Mouse (Mus musculus): ENCODE results near the gene Ntrk3. TPM values are rescaled to one million over a fixed set of nuclear protein-coding genes. Genes with fewer than 3 reads are reported as not detected.

Ntrk3 gene
- polyA plus RNA-seq, 1 experiment from 2014 or later, result 2.2 TPM

GRCm38 (mm10) chr7:78190931-78191653 is 546.7 kb downstream of the Ntrk3 start:
- Histone ChIP-seq H3K27me3 (ENCODE audit: control insufficient read depth, insufficient read depth, low read length) (no peaks in the 10 kb centered on the region), H3K9ac (ENCODE audit: low read length) (no peak overlapping the region), H3K4me1 (replicated peaks; ENCODE audit: control insufficient read depth, insufficient read depth) (no peaks in the 10 kb centered on the region), H3K27ac (replicated peaks) (no peak overlapping the region), H3K4me3 (ENCODE audit: low read depth, low read length) (no peak overlapping the region), H3K4me2 (replicated peaks; ENCODE audit: low read depth) (no peak overlapping the region), H3K36me3 (ENCODE audit: control insufficient read depth, insufficient read depth, low read length) (no peaks in the 10 kb centered on the region), H3K9me3 (ENCODE audit: control insufficient read depth, low read length) (no peaks in the 10 kb centered on the region)
- no peak for TF ChIP-seq CTCF (IDR thresholded peaks at IDR 0.05; ENCODE audit: low read depth)
- TF ChIP-seq EP300 (optimal IDR thresholded peaks at IDR 0.05), result no peak
- 29% methylated on average over 17 of the region's 17 CpGs for WGBS
- ATAC-seq (ENCODE audit: low FRiP score, low TSS enrichment), result no peak
- DNase-seq (ENCODE audit: low spot score), result no peak

- no peaks in the 10 kb centered on the region for H3K36me3 ChIP-seq (ENCODE audit: control insufficient read depth, insufficient read depth, low read length)
- DNase-seq (ENCODE audit: low spot score), result no peak
- no peaks in the 10 kb centered on the region for H3K9me3 ChIP-seq (ENCODE audit: control insufficient read depth, low read length)
- no peak for TF ChIP-seq EP300 (optimal IDR thresholded peaks at IDR 0.05)
- no peak for TF ChIP-seq CTCF (IDR thresholded peaks at IDR 0.05; ENCODE audit: low read depth)
- no peak overlapping the region for H3K27ac ChIP-seq (replicated peaks)
- no peak overlapping the region for H3K9ac ChIP-seq (ENCODE audit: low read length)
- no peaks in the 10 kb centered on the region for H3K27me3 ChIP-seq (ENCODE audit: control insufficient read depth, insufficient read depth, low read length)
- no peaks in the 10 kb centered on the region for H3K4me1 ChIP-seq (replicated peaks; ENCODE audit: control insufficient read depth, insufficient read depth)
- ATAC-seq (ENCODE audit: low FRiP score, low TSS enrichment), result no peak
- no peak overlapping the region for H3K4me3 ChIP-seq (ENCODE audit: low read depth, low read length)
- H3K4me2 ChIP-seq (replicated peaks; ENCODE audit: low read depth), result no peak overlapping the region
- WGBS, result 50% methylated on average over 4 of the region's 4 CpGs
These were observed 552.2 kb downstream of the Ntrk3 start for GRCm38 (mm10) chr7:78185578-78185977.

DNA sequence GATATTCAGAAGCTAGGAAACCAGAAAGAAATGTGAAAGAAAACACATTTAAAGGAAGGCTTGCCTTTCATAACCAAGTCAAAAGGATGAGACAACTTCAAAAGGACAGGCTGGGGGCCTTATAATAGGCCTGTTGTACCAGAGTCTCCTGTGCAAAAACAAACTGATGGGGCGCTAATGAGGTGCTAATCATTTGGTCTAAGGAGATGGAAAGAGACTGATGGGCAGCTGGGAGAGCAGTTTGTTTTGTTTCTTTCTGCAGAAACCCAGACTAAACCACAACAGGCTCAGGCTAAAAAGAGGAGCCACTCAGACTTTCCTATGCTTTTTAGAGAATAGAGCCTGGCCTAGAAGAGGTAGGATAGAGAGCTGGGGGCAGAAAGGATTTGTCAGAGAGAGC is 554.4 kb downstream of the Ntrk3 start:
- WGBS, result 21% methylated on average over 1 of the region's 1 CpGs
- Histone ChIP-seq H3K9me3 (ENCODE audit: control insufficient read depth, low read length) (no peaks in the 10 kb centered on the region), H3K27me3 (ENCODE audit: control insufficient read depth, insufficient read depth, low read length) (no peaks in the 10 kb centered on the region), H3K4me1 (replicated peaks; ENCODE audit: control insufficient read depth, insufficient read depth) (no peaks in the 10 kb centered on the region), H3K27ac (replicated peaks) (no peak overlapping the region), H3K4me2 (replicated peaks; ENCODE audit: low read depth) (no peak overlapping the region), H3K36me3 (ENCODE audit: control insufficient read depth, insufficient read depth, low read length) (no peaks in the 10 kb centered on the region), H3K9ac (ENCODE audit: low read length) (no peak overlapping the region), H3K4me3 (ENCODE audit: low read depth, low read length) (no peak overlapping the region)
- ATAC-seq (ENCODE audit: low FRiP score, low TSS enrichment), result no peak
- TF ChIP-seq CTCF (IDR thresholded peaks at IDR 0.05; ENCODE audit: low read depth) (no peak), EP300 (optimal IDR thresholded peaks at IDR 0.05) (no peak)
- no peak for DNase-seq (ENCODE audit: low spot score)

DNA sequence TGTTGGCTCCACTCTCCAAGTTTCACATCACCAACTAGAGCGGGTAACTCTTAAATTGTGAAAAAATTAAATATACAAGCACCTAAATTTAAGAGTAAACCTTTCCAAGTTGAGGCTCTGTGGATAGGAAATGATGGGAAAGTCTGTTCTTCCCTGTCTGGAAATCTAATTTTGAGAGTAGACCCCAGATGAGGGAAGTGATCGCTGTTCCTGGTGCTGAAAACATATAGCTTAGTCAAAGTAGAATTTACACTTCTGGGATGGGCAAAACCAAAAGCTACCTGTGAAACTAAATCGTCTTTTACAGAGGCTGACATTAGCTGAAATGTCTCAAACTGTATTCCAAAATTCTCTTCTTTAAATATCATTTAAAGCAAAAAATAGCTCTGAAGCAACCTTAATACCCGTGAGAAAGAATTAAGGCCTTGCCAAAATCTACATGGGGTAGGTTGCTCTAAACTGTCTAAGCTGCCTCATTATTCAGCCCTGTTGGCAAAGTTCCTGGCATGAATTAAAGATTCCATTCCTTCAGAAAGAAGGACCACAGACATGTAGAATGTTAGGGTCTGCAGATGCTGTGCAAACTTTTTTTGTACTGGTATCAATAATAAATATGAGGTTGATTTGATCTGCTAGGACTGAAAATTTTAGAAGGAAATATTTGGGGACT is 557.7 kb downstream of the Ntrk3 start:
- Histone ChIP-seq H3K27me3 (ENCODE audit: control insufficient read depth, insufficient read depth, low read length) (no peaks in the 10 kb centered on the region), H3K27ac (replicated peaks) (no peak overlapping the region), H3K4me2 (replicated peaks; ENCODE audit: low read depth) (no peak overlapping the region), H3K4me1 (replicated peaks; ENCODE audit: control insufficient read depth, insufficient read depth) (no peaks in the 10 kb centered on the region), H3K36me3 (ENCODE audit: control insufficient read depth, insufficient read depth, low read length) (no peaks in the 10 kb centered on the region), H3K9me3 (ENCODE audit: control insufficient read depth, low read length) (no peaks in the 10 kb centered on the region), H3K9ac (ENCODE audit: low read length) (no peak overlapping the region), H3K4me3 (ENCODE audit: low read depth, low read length) (no peak overlapping the region)
- WGBS, result 65% methylated on average over 4 of the region's 4 CpGs
- no peak for ATAC-seq (ENCODE audit: low FRiP score, low TSS enrichment)
- DNase-seq (ENCODE audit: low spot score), result no peak
- TF ChIP-seq EP300 (optimal IDR thresholded peaks at IDR 0.05) (no peak), CTCF (IDR thresholded peaks at IDR 0.05; ENCODE audit: low read depth) (no peak)

- H3K27me3 ChIP-seq (ENCODE audit: control insufficient read depth, insufficient read depth, low read length), result no peaks in the 10 kb centered on the region
- no peak overlapping the region for H3K27ac ChIP-seq (replicated peaks)
- H3K36me3 ChIP-seq (ENCODE audit: control insufficient read depth, insufficient read depth, low read length), result no peaks in the 10 kb centered on the region
- no peak overlapping the region for H3K4me3 ChIP-seq (ENCODE audit: low read depth, low read length)
- H3K9me3 ChIP-seq (ENCODE audit: control insufficient read depth, low read length), result no peaks in the 10 kb centered on the region
- H3K4me2 ChIP-seq (replicated peaks; ENCODE audit: low read depth), result no peak overlapping the region
- WGBS, result 72% methylated on average over 5 of the region's 5 CpGs
- no peak for DNase-seq (ENCODE audit: low spot score)
- ATAC-seq (ENCODE audit: low FRiP score, low TSS enrichment), result no peak
- TF ChIP-seq EP300 (optimal IDR thresholded peaks at IDR 0.05) (no peak), CTCF (IDR thresholded peaks at IDR 0.05; ENCODE audit: low read depth) (no peak)
- no peak overlapping the region for H3K9ac ChIP-seq (ENCODE audit: low read length)
- no peaks in the 10 kb centered on the region for H3K4me1 ChIP-seq (replicated peaks; ENCODE audit: control insufficient read depth, insufficient read depth)
These were observed 565.4 kb downstream of the Ntrk3 start for GRCm38 (mm10) chr7:78172267-78172955.

- Histone ChIP-seq H3K4me2 (replicated peaks; ENCODE audit: low read depth) (no peak overlapping the region), H3K27ac (replicated peaks) (no peak overlapping the region), H3K36me3 (ENCODE audit: control insufficient read depth, insufficient read depth, low read length) (no peaks in the 10 kb centered on the region), H3K4me1 (replicated peaks; ENCODE audit: control insufficient read depth, insufficient read depth) (no peaks in the 10 kb centered on the region), H3K27me3 (ENCODE audit: control insufficient read depth, insufficient read depth, low read length) (no peaks in the 10 kb centered on the region), H3K4me3 (ENCODE audit: low read depth, low read length) (no peak overlapping the region), H3K9ac (ENCODE audit: low read length) (no peak overlapping the region), H3K9me3 (ENCODE audit: control insufficient read depth, low read length) (no peaks in the 10 kb centered on the region)
- ATAC-seq (ENCODE audit: low FRiP score, low TSS enrichment), result no peak
- TF ChIP-seq EP300 (optimal IDR thresholded peaks at IDR 0.05) (no peak), CTCF (IDR thresholded peaks at IDR 0.05; ENCODE audit: low read depth) (no peak)
- WGBS, result 18% methylated on average over 1 of the region's 1 CpGs
- no peak for DNase-seq (ENCODE audit: low spot score)
These were observed 572.3 kb downstream of the Ntrk3 start for GRCm38 (mm10) chr7:78165466-78165865.
